ENCODE assay signal across 8 mouse cellular contexts in genomic region chr2:27745673-27746620, GRCm38 (mm10).
DNase-seq lines count a peak whose midpoint lies in the region; ATAC-seq and TF ChIP-seq lines count a peak whose summit lies in the region.

No protein-coding gene starts in this region.

- H3K4me3 ChIP-seq in layer of hippocampus, adult 2 months: no peak overlapping the region
- no peak overlapping the region for H3K4me3 ChIP-seq in heart, postnatal 0 days (ENCODE audit: low read depth, low read length)
- H3K4me3 ChIP-seq in limb, embryonic 13.5 days: no peak overlapping the region
- H3K4me3 ChIP-seq in neural tube, embryonic 13.5 days: no peak overlapping the region

- H3K9me3 ChIP-seq in heart, postnatal 0 days (replicated peaks; ENCODE audit: control insufficient read depth, low read length): no peaks in the 10 kb centered on the region
- no peaks in the 10 kb centered on the region for H3K9me3 ChIP-seq in limb, embryonic 13.5 days
- H3K9me3 ChIP-seq in neural tube, embryonic 13.5 days: no peaks in the 10 kb centered on the region

- DNase-seq in layer of hippocampus, adult 2 months (ENCODE audit: low spot score in 2 of 2): peak; percentile 58 to 62
- DNase-seq in layer of hippocampus, postnatal 14 days (ENCODE audit: low spot score in 2 of 2): no peak
- DNase-seq in embryo, embryonic 11 days: peak; percentile 69
- DNase-seq in heart, postnatal 0 days (ENCODE audit: low spot score): peak; percentile 25

- H3K9ac ChIP-seq in heart, postnatal 0 days (replicated peaks; ENCODE audit: low read depth, low read length): no peak overlapping the region; the same call in 1 of the 2 replicates
- peak overlapping the region; percentile 50 for H3K9ac ChIP-seq in limb, embryonic 13.5 days
- H3K9ac ChIP-seq in neural tube, embryonic 13.5 days: peak overlapping the region; percentile 47

- peaks cover 35% of the 10 kb centered on the region for H3K36me3 ChIP-seq in heart, postnatal 0 days (replicated peaks; ENCODE audit: control insufficient read depth, insufficient read depth, low read length)
- H3K36me3 ChIP-seq in limb, embryonic 13.5 days: peaks cover 84% of the 10 kb centered on the region
- peaks cover 16% of the 10 kb centered on the region; the same call in 1 of the 2 replicates for H3K36me3 ChIP-seq in neural tube, embryonic 13.5 days

- no peaks in the 10 kb centered on the region for H3K27me3 ChIP-seq in heart, postnatal 0 days (ENCODE audit: control insufficient read depth, insufficient read depth, low read length)
- H3K27me3 ChIP-seq in limb, embryonic 13.5 days: no peaks in the 10 kb centered on the region
- no peaks in the 10 kb centered on the region for H3K27me3 ChIP-seq in neural tube, embryonic 13.5 days

- TF ChIP-seq CTCF in layer of hippocampus, adult 2 months (conservative IDR thresholded peaks at IDR 0.05): peak; percentile 24; the same call in 1 of the 2 replicates
- TF ChIP-seq CTCF in heart, postnatal 0 days (IDR thresholded peaks at IDR 0.05; ENCODE audit: low read depth): no peak

- 15% methylated on average over 18 of the region's 18 CpGs for WGBS in heart, postnatal 0 days
- 13% methylated on average over 18 of the region's 18 CpGs for WGBS in limb, embryonic 13.5 days
- WGBS in neural tube, embryonic 13.5 days: 14% methylated on average over 18 of the region's 18 CpGs

- peak; percentile 60 for ATAC-seq in heart, postnatal 0 days (ENCODE audit: insufficient read depth, low read depth)
- ATAC-seq in limb, embryonic 13.5 days (ENCODE audit: low FRiP score, low read depth): peak; percentile 26; the same call in 1 of the 2 replicates
- ATAC-seq in neural tube, embryonic 13.5 days (ENCODE audit: low read depth): peak; percentile 59
- ATAC-seq in inflammation-experienced regulatory T-cells, adult 6 months: no peak
- ATAC-seq in megakaryocyte progenitor cell, adult 5-6 weeks (replicated peaks; ENCODE audit: poor library complexity): no peak

- H3K4me2 ChIP-seq in heart, postnatal 0 days (ENCODE audit: low read depth, low read length): peak overlapping the region; percentile 5; the same call in 1 of the 2 replicates
- H3K4me2 ChIP-seq in limb, embryonic 13.5 days (replicated peaks): peak overlapping the region; percentile 14
- 0 out of 2 replicates have a peak overlapping the region, but pooled peaks have one; percentile 7 for H3K4me2 ChIP-seq in neural tube, embryonic 13.5 days

- no peak for TF ChIP-seq EP300 in heart, postnatal 0 days (IDR thresholded peaks at IDR 0.05; ENCODE audit: low read depth)

- peaks cover 30% of the 10 kb centered on the region for H3K4me1 ChIP-seq in heart, postnatal 0 days (ENCODE audit: control insufficient read depth, insufficient read depth)
- peaks cover 65% of the 10 kb centered on the region for H3K4me1 ChIP-seq in limb, embryonic 13.5 days
- peaks cover 52% of the 10 kb centered on the region for H3K4me1 ChIP-seq in neural tube, embryonic 13.5 days (replicated peaks)

- H3K27ac ChIP-seq in layer of hippocampus, adult 2 months: peak overlapping the region; percentile 70
- H3K27ac ChIP-seq in heart, postnatal 0 days (ENCODE audit: low read depth): peak overlapping the region; percentile 71
- H3K27ac ChIP-seq in limb, embryonic 13.5 days: peak overlapping the region; percentile 77
- H3K27ac ChIP-seq in neural tube, embryonic 13.5 days (replicated peaks): peak overlapping the region; percentile 69

Comparison
In these comparisons a context has a peak if more than half of its experiments do, and no peak if none do; other contexts are left out.
1. DNase-seq: peak in layer of hippocampus, adult 2 months (2 of 2), embryo, embryonic 11 days (single experiment) and heart, postnatal 0 days (single experiment); none in layer of hippocampus, postnatal 14 days (0 of 2).
2. ATAC-seq: peak in heart, postnatal 0 days (single experiment), limb, embryonic 13.5 days (single experiment) and neural tube, embryonic 13.5 days (single experiment); none in inflammation-experienced regulatory T-cells, adult 6 months (single experiment) and megakaryocyte progenitor cell, adult 5-6 weeks (single experiment).
3. Peak in every context shown above with its lines, with median percentiles within 50 percentile points of each other: H3K27ac ChIP-seq and H3K4me2 ChIP-seq.